9 mouse cellular contexts compared by ENCODE assay signal in the genomic region with DNA sequence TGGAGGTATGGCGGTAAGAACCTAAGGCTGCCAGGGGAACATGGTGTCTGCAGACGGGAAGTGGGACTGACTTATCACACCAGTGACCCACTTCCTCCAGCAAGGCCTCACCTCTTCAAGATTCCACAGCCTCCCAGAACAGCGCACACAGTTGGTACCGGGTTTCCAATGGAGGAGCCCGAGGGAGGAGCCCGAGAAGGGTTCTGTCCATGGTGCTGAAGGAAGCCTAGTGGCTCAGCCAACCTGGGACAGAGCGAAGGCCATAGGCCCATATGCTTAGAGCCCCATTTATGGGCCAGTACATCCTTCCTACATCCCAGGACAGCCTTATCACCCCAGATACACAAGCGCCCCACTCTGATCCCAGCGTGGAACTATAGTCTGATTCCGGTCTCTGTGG. TPM values are rescaled to one million over a fixed set of nuclear protein-coding genes. Genes with fewer than 3 reads are reported as not detected.
DNase-seq lines count a peak whose midpoint lies in the region; ATAC-seq lines count a peak whose summit lies in the region.
"Had no signal": no experiment of that assay in that cellular context is flagged by ENCODE, and none has a peak within 500 bp of the region (broad histone marks: within the 10 kb centered on the region; RNA-seq: fewer than 3 reads in every experiment).

No protein-coding gene starts in this region.

- H3K27me3 ChIP-seq in forebrain, embryonic 10.5 days (ENCODE audit: poor library complexity, severe bottlenecking): no peaks in the 10 kb centered on the region
- H3K27me3 ChIP-seq in forebrain, embryonic 13.5 days: no peaks in the 10 kb centered on the region
- H3K27me3 ChIP-seq in neural tube, embryonic 15.5 days (replicated peaks): no peaks in the 10 kb centered on the region
- no peaks in the 10 kb centered on the region for H3K27me3 ChIP-seq in neural tube, embryonic 11.5 days (ENCODE audit: control insufficient read depth, insufficient read depth, low read length)

- H3K4me1 ChIP-seq in forebrain, embryonic 10.5 days: no peaks in the 10 kb centered on the region
- H3K4me1 ChIP-seq in forebrain, embryonic 13.5 days: peaks cover 18% of the 10 kb centered on the region
- H3K4me1 ChIP-seq in neural tube, embryonic 15.5 days: peaks cover 12% of the 10 kb centered on the region
- H3K4me1 ChIP-seq in neural tube, embryonic 11.5 days (ENCODE audit: control insufficient read depth, insufficient read depth, low read length): no peaks in the 10 kb centered on the region

- DNase-seq in forebrain, embryonic 10.5 days (ENCODE audit: extremely low spot score, low spot score): peak; percentile 59
- DNase-seq in neural tube, embryonic 10.5 days (ENCODE audit: extremely low spot score, low spot score): peak; percentile 68
- peak; percentile 61 for DNase-seq in neural tube, embryonic 11.5 days (ENCODE audit: low spot score)
- DNase-seq in cerebellum, adult 11 months: no peak
- DNase-seq in frontal cortex, adult 2 months (ENCODE audit: extremely low spot score in 1 of 2, low spot score in 1 of 2): no peak

- ATAC-seq in forebrain, embryonic 13.5 days: no peak
- no peak for ATAC-seq in neural tube, embryonic 15.5 days (ENCODE audit: low FRiP score)
- peak; percentile 83 for ATAC-seq in granulocyte monocyte progenitor cell, adult 5-6 weeks (replicated peaks; ENCODE audit: poor library complexity, severe bottlenecking)
- ATAC-seq in neural tube, embryonic 11.5 days (ENCODE audit: insufficient read depth, low FRiP score, low TSS enrichment): no peak

- H3K9ac ChIP-seq in forebrain, embryonic 13.5 days: no peak overlapping the region
- no peak overlapping the region for H3K9ac ChIP-seq in neural tube, embryonic 15.5 days (replicated peaks)
- H3K9ac ChIP-seq in neural tube, embryonic 11.5 days (ENCODE audit: low read length): no peak overlapping the region

- no peaks in the 10 kb centered on the region for H3K9me3 ChIP-seq in forebrain, embryonic 10.5 days
- H3K9me3 ChIP-seq in forebrain, embryonic 13.5 days (replicated peaks): no peaks in the 10 kb centered on the region
- H3K9me3 ChIP-seq in neural tube, embryonic 15.5 days (replicated peaks): no peaks in the 10 kb centered on the region
- H3K9me3 ChIP-seq in neural tube, embryonic 11.5 days (ENCODE audit: control insufficient read depth, low read length): no peaks in the 10 kb centered on the region

- H3K27ac ChIP-seq in forebrain, embryonic 10.5 days: no peak overlapping the region
- H3K27ac ChIP-seq in forebrain, embryonic 13.5 days: no peak overlapping the region
- no peak overlapping the region for H3K27ac ChIP-seq in neural tube, embryonic 15.5 days (replicated peaks)
- no peak overlapping the region for H3K27ac ChIP-seq in neural tube, embryonic 11.5 days (ENCODE audit: low read depth, low read length)

- 34% methylated on average over 10 of the region's 10 CpGs for WGBS in forebrain, embryonic 10.5 days
- 32% methylated on average over 10 of the region's 10 CpGs for WGBS in forebrain, embryonic 13.5 days
- 38% methylated on average over 10 of the region's 10 CpGs for WGBS in neural tube, embryonic 15.5 days
- 32% methylated on average over 10 of the region's 10 CpGs for WGBS in neural tube, embryonic 11.5 days

- no peak overlapping the region for H3K4me3 ChIP-seq in forebrain, embryonic 10.5 days
- H3K4me3 ChIP-seq in forebrain, embryonic 13.5 days: no peak overlapping the region
- no peak overlapping the region for H3K4me3 ChIP-seq in neural tube, embryonic 15.5 days (replicated peaks)
- H3K4me3 ChIP-seq in neural tube, embryonic 11.5 days (ENCODE audit: low read depth, low read length): no peak overlapping the region
- H3K4me3 ChIP-seq: erythroblast, embryonic 14.5 days had no signal

- H3K4me2 ChIP-seq in forebrain, embryonic 13.5 days: no peak overlapping the region
- H3K4me2 ChIP-seq in neural tube, embryonic 15.5 days: no peak overlapping the region
- H3K4me2 ChIP-seq in neural tube, embryonic 11.5 days (ENCODE audit: low read depth): no peak overlapping the region

- no peaks in the 10 kb centered on the region for H3K36me3 ChIP-seq in forebrain, embryonic 10.5 days (replicated peaks)
- no peaks in the 10 kb centered on the region for H3K36me3 ChIP-seq in forebrain, embryonic 13.5 days (ENCODE audit: poor library complexity, severe bottlenecking)
- H3K36me3 ChIP-seq in neural tube, embryonic 15.5 days: no peaks in the 10 kb centered on the region
- no peaks in the 10 kb centered on the region for H3K36me3 ChIP-seq in neural tube, embryonic 11.5 days (ENCODE audit: control insufficient read depth, insufficient read depth, low read length)

RNA-seq across cellular contexts. Expression of gene Jph3, which starts 32.1 kb away (rescaled TPM):
- 5.6 and 7.7 TPM in 2 replicates for polyA plus RNA-seq in forebrain, embryonic 10.5 days (2016; fragmentation: Nextera tagmentation; extraction: Ambion mirVana)
- 34.9 and 36.7 TPM in 2 replicates for polyA plus RNA-seq in forebrain, embryonic 13.5 days (2015; fragmentation: Nextera tagmentation; extraction: Ambion mirVana)
- polyA plus RNA-seq in neural tube, embryonic 15.5 days (2015; fragmentation: Nextera tagmentation; extraction: Ambion mirVana): 107 and 133 TPM in 2 replicates
- total RNA-seq in granulocyte monocyte progenitor cell, adult 5-6 weeks (2014; fragmentation: Nextera tagmentation): not detected in 2 replicates
- total RNA-seq in granulocyte monocyte progenitor cell, adult 5-6 weeks (2017): not detected in 2 replicates
- polyA plus RNA-seq in neural tube, embryonic 11.5 days (2014; fragmentation: Nextera tagmentation; extraction: Ambion mirVana): 16.9 and 18.1 TPM in 2 replicates
- 138 and 159 TPM in 2 replicates for polyA plus RNA-seq in frontal cortex, adult 2 months (2012; rRNA removed)
- polyA plus RNA-seq: erythroblast, embryonic 14.5 days had no signal

Comparison
In these comparisons a context has a peak if more than half of its experiments do, and no peak if none do; other contexts are left out.
1. DNase-seq: peak in forebrain, embryonic 10.5 days (single experiment), neural tube, embryonic 10.5 days (single experiment) and neural tube, embryonic 11.5 days (single experiment); none in cerebellum, adult 11 months (single experiment) and frontal cortex, adult 2 months (0 of 2).